Mouse (Mus musculus) spleen, postnatal 10 days (tissue): ENCODE data around the gene Amn1.
"Not testable (repeated sequence)": the region's sequence is repeated elsewhere in the genome, so short reads cannot be mapped to it uniquely, and the experiment has no call there.

Source experiments
- DNase-seq, 2 experiments: peaks; one replicate each; pipeline ENCODE4 v3.0.0; 2021 to 2022; ENCODE audit warnings: low spot score in 2 of 2

Amn1 gene

GRCm38 (mm10) chr6:149155031-149155841 lies 33.3 kb downstream of the Amn1 start:
- DNase-seq: no peak

GRCm38 (mm10) chr6:149154116-149155030 lies 34.1 kb downstream of the Amn1 start:
- DNase-seq: no peak

- DNase-seq: no peak
Observed at GRCm38 (mm10) chr6:149153473-149154115, 34.9 kb downstream of the Amn1 start.

GRCm38 (mm10) chr6:149152119-149152518 lies 36.4 kb downstream of the Amn1 start:
- DNase-seq: no peak

- DNase-seq: no peak
Observed at GRCm38 (mm10) chr6:149148436-149149229, 39.9 kb downstream of the Amn1 start.

- no peak for DNase-seq
Observed at GRCm38 (mm10) chr6:149145143-149145542, 43.4 kb downstream of the Amn1 start.

- DNase-seq: peak; percentile 82 to 89
Observed at GRCm38 (mm10) chr6:149141393-149142173, 46.9 kb downstream of the Amn1 start.

- DNase-seq: no peak
Observed at GRCm38 (mm10) chr6:149139471-149139870, 49.0 kb downstream of the Amn1 start, which contains the start of gene Etfbkmt. Gene Etfbkmt (plus strand): TSS chr6:149139849.

- peak in 1 of 2 experiments; percentile 17 for DNase-seq
Observed at GRCm38 (mm10) chr6:149139011-149139410, 49.5 kb downstream of the Amn1 start.

- DNase-seq: no peak
Observed at GRCm38 (mm10) chr6:149137936-149138335, 50.6 kb downstream of the Amn1 start.

- DNase-seq: no peak
Observed at GRCm38 (mm10) chr6:149135631-149136030, 52.9 kb downstream of the Amn1 start.

GRCm38 (mm10) chr6:149134391-149135150 lies 53.9 kb downstream of the Amn1 start:
- DNase-seq: no peak

GRCm38 (mm10) chr6:149132311-149133077 lies 56.0 kb downstream of the Amn1 start:
- DNase-seq: peak in 1 of 2 experiments; percentile 50

- no peak for DNase-seq
Observed at GRCm38 (mm10) chr6:149131111-149131510, 57.4 kb downstream of the Amn1 start.

- DNase-seq: not testable (repeated sequence)
Observed at GRCm38 (mm10) chr6:149129870-149130269, 58.6 kb downstream of the Amn1 start, which contains the start of gene Gm10203. Gene Gm10203 (plus strand): TSS chr6:149130170.

GRCm38 (mm10) chr6:149126675-149127074 lies 61.8 kb downstream of the Amn1 start:
- DNase-seq: peak; percentile 42 to 72

GRCm38 (mm10) chr6:149123042-149123441 lies 65.5 kb downstream of the Amn1 start:
- no peak for DNase-seq

- DNase-seq: peak in 1 of 2 experiments; percentile 49
Observed at GRCm38 (mm10) chr6:149119853-149120252, 68.7 kb downstream of the Amn1 start.

GRCm38 (mm10) chr6:149118935-149119334 lies 69.6 kb downstream of the Amn1 start:
- no peak for DNase-seq
